Mouse (Mus musculus) C2C12 (cell line): Measurements from ENCODE around the gene Hcrtr2.

ENCODE experiments used
- CTCF ChIP-seq: IDR thresholded peaks from one replicate; pipeline ENCODE4 v1.5.1; 2011; ENCODE audit not compliant: control insufficient read depth, insufficient read depth, insufficient read length
- MAX ChIP-seq: IDR thresholded peaks from one replicate; pipeline ENCODE4 v1.6.1; 2011; ENCODE audit warnings: mild to moderate bottlenecking, control low read depth

DNA sequence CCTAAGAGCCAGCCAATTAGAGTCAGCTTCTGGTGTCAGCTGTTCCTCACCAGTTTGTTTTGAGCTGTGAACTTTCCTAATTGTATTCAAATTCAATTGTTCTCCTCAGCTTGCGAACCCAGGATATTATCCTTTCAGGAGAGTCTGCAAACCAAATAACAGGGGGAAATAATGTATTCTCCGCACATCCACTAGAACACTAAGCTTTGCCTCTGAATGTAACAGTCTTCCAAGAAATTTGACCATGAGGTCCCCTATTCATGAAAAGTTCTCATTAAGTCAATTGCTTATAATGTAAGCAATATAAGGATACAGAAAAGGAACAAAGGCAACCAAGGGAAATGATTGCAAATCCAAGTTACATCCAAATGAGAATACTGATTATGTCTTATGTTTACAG, 110.1 kb downstream of the Hcrtr2 start, which contains the start of gene Gfral:
- TF ChIP-seq CTCF (no peak), MAX (no peak)
